Mouse (Mus musculus): ENCODE results near the gene Gcnt1. TPM values are rescaled to one million over a fixed set of nuclear protein-coding genes. Genes with fewer than 3 reads are reported as not detected.

Gcnt1 gene
- polyA plus RNA-seq, 1 experiment = 0.12 TPM

GRCm38 (mm10) chr19:17355950-17356867, 16.4 kb downstream of the Gcnt1 start:
- Histone ChIP-seq H3K36me3 (ENCODE audit: control insufficient read depth, insufficient read depth) (no peaks in the 10 kb centered on the region), H3K79me2 (ENCODE audit: control insufficient read depth, insufficient read depth) (no peaks in the 10 kb centered on the region), H3K4me3 (no peak overlapping the region), H3ac (ENCODE audit: control insufficient read depth, insufficient read length) (no peak overlapping the region), H3K4me2 (ENCODE audit: low read depth) (peak overlapping the region; percentile 42), H3K27me3 (ENCODE audit: control insufficient read depth, insufficient read depth, insufficient read length) (no peaks in the 10 kb centered on the region)
- TF ChIP-seq CEBPB (IDR thresholded peaks at IDR 0.05; ENCODE audit: insufficient read depth, poor library complexity, severe bottlenecking) (no peak), MYOG (IDR thresholded peaks at IDR 0.05; ENCODE audit: control insufficient read depth in 1 of 3, insufficient read depth in 1 of 3, insufficient read length in 2 of 3, low read depth in 2 of 3) (no peak), E2F4 (IDR thresholded peaks at IDR 0.05; ENCODE audit: insufficient read depth) (no peak), POLR2A (IDR thresholded peaks at IDR 0.05; ENCODE audit: insufficient read length, low read depth) (no peak), SRF (IDR thresholded peaks at IDR 0.05; ENCODE audit: control insufficient read depth, insufficient read length, low read depth) (no peak), USF1 (IDR thresholded peaks at IDR 0.05; ENCODE audit: low read depth) (no peak)

- no peaks in the 10 kb centered on the region for H3K79me2 ChIP-seq (ENCODE audit: control insufficient read depth, insufficient read depth)
- no peak overlapping the region for H3ac ChIP-seq (ENCODE audit: control insufficient read depth, insufficient read length)
- H3K4me3 ChIP-seq = no peak overlapping the region
- no peaks in the 10 kb centered on the region for H3K36me3 ChIP-seq (ENCODE audit: control insufficient read depth, insufficient read depth)
- no peaks in the 10 kb centered on the region for H3K27me3 ChIP-seq (ENCODE audit: control insufficient read depth, insufficient read depth, insufficient read length)
- peak overlapping the region; percentile 24 for H3K4me2 ChIP-seq (ENCODE audit: low read depth)
- TF ChIP-seq REST (IDR thresholded peaks at IDR 0.05; ENCODE audit: insufficient read depth, insufficient read length) (no peak), SRF (IDR thresholded peaks at IDR 0.05; ENCODE audit: control insufficient read depth, insufficient read length, low read depth) (no peak), MAX (IDR thresholded peaks at IDR 0.05; ENCODE audit: low read depth) (no peak), CEBPB (IDR thresholded peaks at IDR 0.05; ENCODE audit: insufficient read depth, poor library complexity, severe bottlenecking) (no peak), USF1 (IDR thresholded peaks at IDR 0.05; ENCODE audit: low read depth) (no peak), POLR2A (IDR thresholded peaks at IDR 0.05; ENCODE audit: insufficient read length, low read depth) (no peak), TCF12 (IDR thresholded peaks at IDR 0.05; ENCODE audit: insufficient read depth, poor library complexity, severe bottlenecking) (no peak), E2F4 (IDR thresholded peaks at IDR 0.05; ENCODE audit: insufficient read depth) (no peak)
Measured at GRCm38 (mm10) chr19:17355361-17355760, 17.3 kb downstream of the Gcnt1 start.

- TF ChIP-seq CEBPB (IDR thresholded peaks at IDR 0.05; ENCODE audit: insufficient read depth, poor library complexity, severe bottlenecking) = no peak
- no peak for TF ChIP-seq POLR2A (IDR thresholded peaks at IDR 0.05; ENCODE audit: insufficient read length, low read depth)
- TF ChIP-seq POLR2AphosphoS2 (IDR thresholded peaks at IDR 0.05; ENCODE audit: insufficient read length, low read depth) = no peak
- no peak for TF ChIP-seq MAX (IDR thresholded peaks at IDR 0.05; ENCODE audit: low read depth)
- no peak for TF ChIP-seq SRF (IDR thresholded peaks at IDR 0.05; ENCODE audit: control insufficient read depth, insufficient read length, low read depth)
- peak in 2 of 3 experiments; percentile 37 to 70 for TF ChIP-seq MYOD1 (IDR thresholded peaks at IDR 0.05; ENCODE audit: control insufficient read depth in 1 of 3, insufficient read length in 2 of 3, low read depth in 2 of 3)
- TF ChIP-seq USF1 (IDR thresholded peaks at IDR 0.05; ENCODE audit: low read depth) = no peak
- TF ChIP-seq E2F4 (IDR thresholded peaks at IDR 0.05; ENCODE audit: insufficient read depth) = no peak
- TF ChIP-seq TCF3 (IDR thresholded peaks at IDR 0.05; ENCODE audit: insufficient read length, low read depth) = no peak
- no peak for TF ChIP-seq REST (IDR thresholded peaks at IDR 0.05; ENCODE audit: insufficient read depth, insufficient read length)
- TF ChIP-seq TCF12 (IDR thresholded peaks at IDR 0.05; ENCODE audit: insufficient read depth, poor library complexity, severe bottlenecking) = no peak
- TF ChIP-seq MYOG (IDR thresholded peaks at IDR 0.05; ENCODE audit: control insufficient read depth in 1 of 3, insufficient read depth in 1 of 3, insufficient read length in 2 of 3, low read depth in 2 of 3) = peak in 2 of 3 experiments; percentile 26 to 54
- Histone ChIP-seq H3ac (ENCODE audit: control insufficient read depth, insufficient read length) (no peak overlapping the region), H3K36me3 (ENCODE audit: control insufficient read depth, insufficient read depth) (no peaks in the 10 kb centered on the region), H3K27me3 (ENCODE audit: control insufficient read depth, insufficient read depth, insufficient read length) (no peaks in the 10 kb centered on the region), H3K4me2 (ENCODE audit: low read depth) (peak overlapping the region; percentile 24), H3K4me3 (no peak overlapping the region), H3K79me2 (ENCODE audit: control insufficient read depth, insufficient read depth) (no peaks in the 10 kb centered on the region)
Measured at GRCm38 (mm10) chr19:17354797-17355196, 17.8 kb downstream of the Gcnt1 start.

- Histone ChIP-seq H3K4me3 (no peak overlapping the region), H3K4me2 (ENCODE audit: low read depth) (no peak overlapping the region), H3K27me3 (ENCODE audit: control insufficient read depth, insufficient read depth, insufficient read length) (no peaks in the 10 kb centered on the region), H3K79me2 (ENCODE audit: control insufficient read depth, insufficient read depth) (no peaks in the 10 kb centered on the region), H3K36me3 (ENCODE audit: control insufficient read depth, insufficient read depth) (no peaks in the 10 kb centered on the region), H3ac (ENCODE audit: control insufficient read depth, insufficient read length) (no peak overlapping the region)
- TF ChIP-seq SRF (IDR thresholded peaks at IDR 0.05; ENCODE audit: control insufficient read depth, insufficient read length, low read depth) (no peak), E2F4 (IDR thresholded peaks at IDR 0.05; ENCODE audit: insufficient read depth) (no peak)
Measured at GRCm38 (mm10) chr19:17354362-17354761, 18.3 kb downstream of the Gcnt1 start.

DNA sequence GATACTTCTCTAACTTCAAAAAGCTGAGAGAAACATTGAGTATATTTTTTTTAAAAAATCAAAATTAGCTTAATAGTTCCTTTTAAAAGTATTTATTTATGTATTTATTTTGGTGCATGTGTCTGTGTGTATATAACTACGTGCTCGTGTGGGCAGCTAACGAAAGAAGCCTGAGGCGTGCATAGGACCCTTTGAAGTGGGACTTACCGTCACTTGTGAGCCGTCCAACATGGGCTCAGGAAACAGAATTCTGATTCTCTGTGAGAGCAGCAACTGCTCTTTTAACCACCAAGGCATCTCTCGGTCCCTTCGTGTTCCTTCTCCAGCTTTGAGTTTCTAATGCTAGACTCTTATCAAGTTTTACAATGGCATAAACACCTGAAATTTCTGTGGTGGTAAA, 18.9 kb downstream of the Gcnt1 start:
- Histone ChIP-seq H3K4me3 (no peak overlapping the region), H3K36me3 (ENCODE audit: control insufficient read depth, insufficient read depth) (no peaks in the 10 kb centered on the region), H3K4me2 (ENCODE audit: low read depth) (no peak overlapping the region), H3K27me3 (ENCODE audit: control insufficient read depth, insufficient read depth, insufficient read length) (no peaks in the 10 kb centered on the region), H3ac (ENCODE audit: control insufficient read depth, insufficient read length) (no peak overlapping the region), H3K79me2 (ENCODE audit: control insufficient read depth, insufficient read depth) (no peaks in the 10 kb centered on the region)
- TF ChIP-seq E2F4 (IDR thresholded peaks at IDR 0.05; ENCODE audit: insufficient read depth) (no peak), POLR2AphosphoS2 (IDR thresholded peaks at IDR 0.05; ENCODE audit: insufficient read length, low read depth) (no peak)
